Mouse (Mus musculus) urinary bladder, postnatal 10 days (tissue): Measurements from ENCODE around the gene Acot7.
A peak's percentile ranks its signal among the peaks of the same experiment; 100 is the strongest.
"Not testable (repeated sequence)": the region's sequence is repeated elsewhere in the genome, so short reads cannot be mapped to it uniquely, and the experiment has no call there.

Source experiments
- DNase-seq: peaks from one replicate; pipeline ENCODE4 v3.0.0; 2022; ENCODE audit warnings: low spot score

Gene Acot7

GRCm38 (mm10) chr4:152206199-152206598 is 28.3 kb downstream of the Acot7 start:
- DNase-seq, result no peak

- DNase-seq, result no peak
These were observed 31.7 kb downstream of the Acot7 start for GRCm38 (mm10) chr4:152209623-152210022.

GRCm38 (mm10) chr4:152212091-152212505 is 34.2 kb downstream of the Acot7 start:
- DNase-seq, result no peak

GRCm38 (mm10) chr4:152212531-152212930 is 34.6 kb downstream of the Acot7 start:
- no peak for DNase-seq

GRCm38 (mm10) chr4:152212974-152213373 is 35.0 kb downstream of the Acot7 start:
- no peak for DNase-seq

- peak; percentile 79 for DNase-seq
These were observed 36.0 kb downstream of the Acot7 start for GRCm38 (mm10) chr4:152213760-152214480.

GRCm38 (mm10) chr4:152214871-152215415 is 37.0 kb downstream of the Acot7 start:
- DNase-seq, result no peak

- no peak for DNase-seq
These were observed 41.7 kb downstream of the Acot7 start for GRCm38 (mm10) chr4:152219591-152219990.

GRCm38 (mm10) chr4:152220771-152221410 is 43.0 kb downstream of the Acot7 start:
- DNase-seq, result no peak

- no peak for DNase-seq
These were observed 43.5 kb downstream of the Acot7 start for GRCm38 (mm10) chr4:152221411-152221887.

GRCm38 (mm10) chr4:152222111-152222510 is 44.2 kb downstream of the Acot7 start:
- no peak for DNase-seq

- no peak for DNase-seq
These were observed 44.6 kb downstream of the Acot7 start for GRCm38 (mm10) chr4:152222513-152222912.

GRCm38 (mm10) chr4:152224156-152224555 is 46.2 kb downstream of the Acot7 start:
- no peak for DNase-seq

GRCm38 (mm10) chr4:152226901-152227486 is 49.1 kb downstream of the Acot7 start:
- no peak for DNase-seq

GRCm38 (mm10) chr4:152227749-152228527 is 50.0 kb downstream of the Acot7 start:
- no peak for DNase-seq

GRCm38 (mm10) chr4:152230331-152230730 is 52.4 kb downstream of the Acot7 start:
- DNase-seq, result not testable (repeated sequence)

GRCm38 (mm10) chr4:152231326-152231725 is 53.4 kb downstream of the Acot7 start:
- DNase-seq, result no peak

GRCm38 (mm10) chr4:152232411-152232903 is 54.5 kb downstream of the Acot7 start:
- DNase-seq, result no peak

- no peak for DNase-seq
These were observed 62.0 kb downstream of the Acot7 start for GRCm38 (mm10) chr4:152239974-152240373.

- no peak for DNase-seq
These were observed 65.4 kb downstream of the Acot7 start for GRCm38 (mm10) chr4:152243241-152243891.

GRCm38 (mm10) chr4:152243969-152244368 is 66.0 kb downstream of the Acot7 start:
- no peak for DNase-seq
